Mouse (Mus musculus): ENCODE results near the gene Grm4. TPM values are rescaled to one million over a fixed set of nuclear protein-coding genes. Genes with fewer than 3 reads are reported as not detected.

The Grm4 gene
- polyA plus RNA-seq, 1 experiment from 2014 or later, result 0.01 TPM

DNA sequence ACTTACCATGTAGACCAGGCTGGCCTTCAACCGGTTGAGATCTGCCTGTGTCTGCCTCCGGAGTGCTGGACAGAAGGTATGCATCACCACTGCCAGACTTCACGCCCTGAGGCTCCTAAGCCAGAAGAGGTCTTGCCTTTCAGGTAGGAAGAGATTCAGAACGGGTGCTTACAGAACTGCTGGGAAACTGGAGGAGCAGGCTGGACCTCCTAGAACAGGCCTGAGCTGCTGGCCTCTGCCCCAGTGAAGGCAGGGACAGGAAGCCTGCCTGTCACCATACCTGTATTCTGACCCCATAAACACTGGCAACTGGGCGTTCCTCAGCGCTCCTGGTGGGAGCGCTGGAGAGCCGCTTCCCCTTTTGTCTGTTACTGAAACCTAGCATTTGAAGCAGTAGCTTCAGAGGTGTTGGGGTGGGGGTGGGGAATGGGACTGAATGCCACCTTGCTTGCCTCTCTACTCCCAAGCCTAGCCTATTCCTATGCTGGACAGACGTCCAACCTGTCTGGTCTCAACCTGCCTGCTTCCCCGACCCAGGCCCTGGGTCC, 30.3 kb upstream of the Grm4 start:
- no peaks in the 10 kb centered on the region for H3K27me3 ChIP-seq
- TF ChIP-seq CTCF (IDR thresholded peaks at IDR 0.05), result no peak
- no peak for ATAC-seq
- POLR2A ChIA-PET, result interaction anchor here (0.7 kb wide), 1 partner anchor 1569 kb away, joined by 3 read pairs; no protein-coding TSS in a partner anchor
- CTCF ChIA-PET, result no interaction called here
- in situ Hi-C loops (cut with MboI; ENCODE audit: low pct_unique_long_range_greater_than_20kb), result no loop called here
- no peak for DNase-seq (ENCODE audit: low read depth, low spot score)

DNA sequence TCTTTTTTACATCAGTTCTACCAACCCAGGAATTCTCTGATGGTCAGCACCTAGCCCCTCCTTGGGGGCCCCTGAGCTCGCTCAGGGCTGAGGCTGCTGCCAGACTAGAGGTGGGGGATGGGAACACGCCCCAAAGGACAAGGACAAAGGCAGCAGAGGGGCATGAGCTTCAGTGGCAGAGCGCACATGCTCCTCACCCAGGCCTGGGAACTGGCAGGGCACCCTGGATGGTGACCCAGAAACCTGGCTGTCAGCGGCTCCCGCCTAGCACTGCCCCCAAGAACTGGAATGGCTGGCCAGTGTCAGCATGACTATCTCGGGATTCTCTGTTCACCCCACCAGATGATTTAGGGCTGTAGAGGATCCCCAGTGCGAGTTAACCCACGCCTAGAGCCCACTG, 28.0 kb upstream of the Grm4 start:
- POLR2A ChIA-PET, result no interaction called here
- no peak for TF ChIP-seq CTCF (IDR thresholded peaks at IDR 0.05)
- DNase-seq (ENCODE audit: low read depth, low spot score), result no peak
- no peaks in the 10 kb centered on the region for H3K27me3 ChIP-seq
- in situ Hi-C loops (cut with MboI; ENCODE audit: low pct_unique_long_range_greater_than_20kb), result no loop called here
- ATAC-seq, result no peak
- CTCF ChIA-PET, result interaction anchor here (1.7 kb wide), 1 partner anchor 14 kb away, joined by 4 read pairs; no protein-coding TSS in a partner anchor

DNA sequence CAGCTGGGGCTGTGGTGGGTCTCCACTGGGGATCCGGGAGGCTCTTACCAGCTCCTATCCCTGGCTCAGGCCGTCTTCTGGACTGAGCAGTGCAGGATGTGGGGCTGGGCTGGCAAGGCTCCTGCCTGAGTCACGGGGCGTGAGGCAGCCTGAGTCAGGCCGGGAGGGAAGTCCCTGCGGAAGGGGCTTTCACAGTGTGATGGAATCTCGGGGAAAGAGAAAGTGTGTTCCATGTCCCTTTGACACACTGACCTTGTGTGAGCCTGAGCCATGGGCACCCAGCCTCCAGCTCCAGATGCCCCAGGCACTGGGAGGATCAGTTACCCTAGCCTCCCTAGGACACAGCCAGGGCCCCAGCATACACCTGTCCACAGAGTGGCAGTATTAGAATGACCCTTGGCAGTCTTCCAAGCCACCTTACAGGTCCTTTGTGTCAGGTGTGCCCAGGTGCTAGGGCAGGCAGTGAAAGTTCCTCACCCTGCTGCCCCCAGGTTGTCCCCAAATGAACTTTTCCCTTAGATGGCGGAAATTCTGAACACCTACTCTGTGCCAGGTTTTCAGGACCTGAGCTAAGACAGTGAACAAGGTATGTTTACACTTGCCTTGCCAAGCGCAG, 26.2 kb upstream of the Grm4 start:
- no peak for TF ChIP-seq CTCF (IDR thresholded peaks at IDR 0.05)
- CTCF ChIA-PET, result interaction anchor here (1.1 to 1.9 kb wide), 3 partner anchors 9 to 18 kb away, joined by 3 to 4 read pairs (median 3); partner anchors contain the start of genes AI413582 and Hmga1
- POLR2A ChIA-PET, result interaction anchor here (0.6 to 1.3 kb wide), 3 partner anchors 9 to 856 kb away, joined by 3 to 4 read pairs (median 3); partner anchors contain the start of gene Hmga1
- peak; percentile 62 for DNase-seq (ENCODE audit: low read depth, low spot score)
- no peaks in the 10 kb centered on the region for H3K27me3 ChIP-seq
- in situ Hi-C loops (cut with MboI; ENCODE audit: low pct_unique_long_range_greater_than_20kb), result no loop called here
- ATAC-seq, result peak; percentile 86

DNA sequence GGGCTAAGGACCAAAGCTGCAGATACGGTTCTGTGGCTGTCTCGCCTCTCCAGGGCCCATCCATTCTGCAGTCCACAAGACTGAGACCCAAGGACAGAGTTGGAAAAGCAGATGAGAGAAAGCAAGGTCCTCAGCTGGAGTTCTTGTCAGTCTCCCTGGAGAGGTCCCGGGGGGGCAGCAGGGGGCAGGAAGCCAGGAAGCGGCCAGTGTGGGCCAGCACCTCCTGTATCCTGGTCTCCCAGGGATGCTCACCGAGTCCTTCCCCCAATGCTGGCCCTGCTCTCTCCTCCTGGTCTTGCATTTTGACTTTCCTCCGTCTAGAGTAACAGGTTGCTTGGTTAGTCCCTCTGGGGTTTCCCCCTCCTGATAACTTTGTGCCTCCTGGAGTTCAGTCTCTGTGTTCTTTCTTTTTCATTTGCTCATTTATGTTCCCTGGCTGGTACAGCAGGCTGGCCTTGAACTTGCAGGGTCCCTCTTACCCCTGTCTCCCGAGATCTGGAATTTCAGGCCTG, 25.4 kb upstream of the Grm4 start:
- no peaks in the 10 kb centered on the region for H3K27me3 ChIP-seq
- in situ Hi-C loops (cut with MboI; ENCODE audit: low pct_unique_long_range_greater_than_20kb), result no loop called here
- ATAC-seq, result no peak
- DNase-seq (ENCODE audit: low read depth, low spot score), result no peak
- no peak for TF ChIP-seq CTCF (IDR thresholded peaks at IDR 0.05)
- POLR2A ChIA-PET, result interaction anchor here (1.3 kb wide), 1 partner anchor 9 kb away, joined by 3 read pairs; the partner anchor contains the start of gene Hmga1
- CTCF ChIA-PET, result interaction anchor here (1.1 to 1.3 kb wide), 2 partner anchors 10 to 19 kb away, joined by 3 read pairs; partner anchors contain the start of genes AI413582 and Hmga1

DNA sequence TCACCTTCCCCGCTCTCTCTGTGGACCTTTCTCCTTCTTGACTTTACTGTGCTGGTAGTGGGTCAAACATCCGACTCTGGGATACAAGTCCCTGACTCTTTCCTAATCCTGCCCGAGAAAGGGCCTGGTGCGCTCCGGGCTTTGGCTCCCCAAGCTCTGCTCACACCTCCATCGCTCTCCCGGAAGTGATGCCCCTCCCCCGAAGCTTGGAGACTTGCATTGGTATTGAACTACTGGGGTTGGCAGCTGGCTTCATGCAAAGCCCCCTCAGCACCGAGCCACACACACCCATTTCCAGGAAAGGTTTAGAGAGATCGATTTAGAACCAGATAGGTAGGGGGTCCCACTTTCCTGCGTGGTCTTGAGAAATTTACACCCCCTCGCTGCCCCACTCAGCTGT, 24.8 kb upstream of the Grm4 start:
- no peak for ATAC-seq
- POLR2A ChIA-PET, result interaction anchor here (0.6 kb wide), 1 partner anchor 43 kb away, joined by 3 read pairs; no protein-coding TSS in a partner anchor
- in situ Hi-C loops (cut with MboI; ENCODE audit: low pct_unique_long_range_greater_than_20kb), result no loop called here
- DNase-seq (ENCODE audit: low read depth, low spot score), result no peak
- H3K27me3 ChIP-seq, result no peaks in the 10 kb centered on the region
- TF ChIP-seq CTCF (IDR thresholded peaks at IDR 0.05), result no peak
- CTCF ChIA-PET, result no interaction called here

DNA sequence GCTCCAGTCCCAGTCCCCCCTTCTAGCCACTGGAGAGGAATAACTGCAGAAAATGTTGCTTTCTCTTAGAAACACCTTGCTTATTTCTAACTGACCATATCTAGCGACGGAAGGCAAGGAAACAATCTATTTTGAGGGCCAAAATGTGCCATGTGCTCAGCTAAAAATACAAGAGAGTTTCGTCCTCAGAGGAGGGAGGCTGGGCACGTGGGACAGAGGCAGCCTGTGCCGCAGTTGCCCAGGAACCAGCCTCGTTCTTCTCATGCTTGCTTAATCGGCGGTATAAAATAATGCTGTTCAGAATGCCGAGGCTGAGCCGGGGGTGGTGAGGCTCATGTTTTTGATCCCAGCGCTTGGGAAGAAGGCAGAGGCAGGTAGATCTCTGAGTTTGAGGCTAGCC, 23.3 kb upstream of the Grm4 start:
- DNase-seq (ENCODE audit: low read depth, low spot score), result no peak
- H3K27me3 ChIP-seq, result no peaks in the 10 kb centered on the region
- in situ Hi-C loops (cut with MboI; ENCODE audit: low pct_unique_long_range_greater_than_20kb), result no loop called here
- CTCF ChIA-PET, result no interaction called here
- POLR2A ChIA-PET, result no interaction called here
- no peak for ATAC-seq
- no peak for TF ChIP-seq CTCF (IDR thresholded peaks at IDR 0.05)

DNA sequence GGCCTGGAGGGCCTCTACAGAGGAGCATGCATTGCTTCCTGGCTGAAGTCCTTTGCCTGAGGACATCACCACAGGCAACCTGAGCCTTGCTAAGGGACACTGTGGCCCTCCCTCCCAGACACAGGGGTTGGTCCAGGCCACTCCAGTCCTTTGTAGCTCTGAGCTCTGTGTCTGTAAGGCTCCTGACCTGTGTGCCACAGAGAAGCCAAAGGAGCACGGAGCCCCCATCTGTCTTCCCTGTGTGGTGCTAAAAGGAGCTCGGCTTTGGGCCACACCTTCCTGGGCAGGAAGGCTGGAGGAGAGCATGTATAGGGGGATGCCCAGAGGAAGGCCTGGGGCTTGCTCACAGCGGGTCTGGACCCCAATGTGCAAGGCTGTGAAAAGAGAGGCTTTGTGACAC, 20.8 kb upstream of the Grm4 start:
- ChIA-PET POLR2A (no interaction called here), CTCF (no interaction called here)
- no peak for TF ChIP-seq CTCF (IDR thresholded peaks at IDR 0.05)
- in situ Hi-C loops (cut with MboI; ENCODE audit: low pct_unique_long_range_greater_than_20kb), result no loop called here
- H3K27me3 ChIP-seq, result no peaks in the 10 kb centered on the region
- DNase-seq (ENCODE audit: low read depth, low spot score) (no peak), ATAC-seq (no peak)

DNA sequence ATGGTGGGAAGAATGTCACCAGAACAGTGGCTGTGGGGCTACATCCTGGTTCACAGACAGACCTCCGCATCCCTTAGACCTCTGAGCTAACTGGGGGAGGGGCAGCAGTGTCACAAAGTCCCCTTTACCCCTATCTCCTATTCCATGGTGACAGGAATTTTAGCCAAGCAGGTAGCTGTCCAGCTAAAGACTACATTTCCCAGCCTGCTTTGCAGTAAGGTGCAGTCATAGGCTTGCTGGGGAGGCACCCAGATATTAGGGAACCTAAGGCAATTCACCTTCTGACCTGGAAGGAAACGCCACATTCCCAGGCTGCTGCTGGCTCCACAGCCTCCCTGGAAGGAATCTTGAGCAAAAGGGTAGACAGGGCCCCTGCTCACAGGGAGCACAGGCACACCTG, 20.1 kb upstream of the Grm4 start:
- DNase-seq (ENCODE audit: low read depth, low spot score), result no peak
- POLR2A ChIA-PET, result no interaction called here
- no peak for TF ChIP-seq CTCF (IDR thresholded peaks at IDR 0.05)
- H3K27me3 ChIP-seq, result no peaks in the 10 kb centered on the region
- in situ Hi-C loops (cut with MboI; ENCODE audit: low pct_unique_long_range_greater_than_20kb), result no loop called here
- no peak for ATAC-seq
- CTCF ChIA-PET, result no interaction called here

DNA sequence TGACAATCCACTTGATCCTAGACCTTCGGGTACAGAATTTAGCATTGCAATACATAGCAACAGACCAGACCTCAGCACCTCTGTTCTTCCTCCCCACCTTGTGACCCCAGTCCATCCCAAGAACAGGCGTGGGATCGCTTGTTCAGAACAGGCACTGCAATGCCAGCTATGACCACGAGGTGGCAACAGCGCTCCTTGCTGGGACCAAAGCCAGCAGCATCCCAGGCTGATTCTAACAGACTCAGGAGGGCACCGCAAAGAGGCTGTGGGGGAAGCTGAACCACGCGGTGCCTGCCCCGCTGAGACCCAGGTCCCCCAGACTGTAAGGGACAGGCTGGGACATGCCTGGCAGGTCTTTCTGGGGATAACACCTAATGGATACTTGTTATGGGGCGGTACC, 13.5 kb upstream of the Grm4 start:
- TF ChIP-seq CTCF (IDR thresholded peaks at IDR 0.05), result peak; percentile 99

DNA sequence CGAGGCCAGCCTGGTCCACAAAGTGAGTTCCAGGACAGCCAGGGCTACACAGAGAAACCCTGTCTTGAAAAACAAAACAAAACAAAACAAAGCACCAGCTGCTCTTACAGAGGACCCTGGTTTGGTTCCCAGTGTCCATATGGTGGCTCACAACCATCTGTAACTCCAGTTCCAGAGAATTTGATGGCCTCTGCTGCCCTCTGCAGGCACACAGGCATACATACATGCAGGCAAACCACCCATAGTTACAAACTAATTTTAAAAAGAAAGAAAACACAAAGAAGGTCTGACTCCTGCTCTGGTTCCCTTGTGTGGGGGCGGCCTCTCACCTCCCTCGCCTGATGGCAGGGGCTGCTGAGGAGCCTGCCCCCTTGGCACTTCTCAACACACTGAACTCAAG, 12.2 kb upstream of the Grm4 start:
- TF ChIP-seq CTCF (IDR thresholded peaks at IDR 0.05), result no peak
- CTCF ChIA-PET, result no interaction called here
- no peak for ATAC-seq
- POLR2A ChIA-PET, result no interaction called here
- no peak for DNase-seq (ENCODE audit: low read depth, low spot score)
- H3K27me3 ChIP-seq, result no peaks in the 10 kb centered on the region
- in situ Hi-C loops (cut with MboI; ENCODE audit: low pct_unique_long_range_greater_than_20kb), result no loop called here

More for the DNA sequence above, 13.5 kb upstream of the Grm4 start:
- in situ Hi-C loops (cut with MboI; ENCODE audit: low pct_unique_long_range_greater_than_20kb), result no loop called here
- POLR2A ChIA-PET, result no interaction called here
- ATAC-seq (peak; percentile 26), DNase-seq (ENCODE audit: low read depth, low spot score) (no peak)
- CTCF ChIA-PET, result interaction anchor here (0.7 to 1.8 kb wide), 7 partner anchors 15 to 95 kb away, joined by 3 to 7 read pairs (median 4); partner anchors contain the start of genes AI413582 and Nudt3
- no peaks in the 10 kb centered on the region for H3K27me3 ChIP-seq

DNA sequence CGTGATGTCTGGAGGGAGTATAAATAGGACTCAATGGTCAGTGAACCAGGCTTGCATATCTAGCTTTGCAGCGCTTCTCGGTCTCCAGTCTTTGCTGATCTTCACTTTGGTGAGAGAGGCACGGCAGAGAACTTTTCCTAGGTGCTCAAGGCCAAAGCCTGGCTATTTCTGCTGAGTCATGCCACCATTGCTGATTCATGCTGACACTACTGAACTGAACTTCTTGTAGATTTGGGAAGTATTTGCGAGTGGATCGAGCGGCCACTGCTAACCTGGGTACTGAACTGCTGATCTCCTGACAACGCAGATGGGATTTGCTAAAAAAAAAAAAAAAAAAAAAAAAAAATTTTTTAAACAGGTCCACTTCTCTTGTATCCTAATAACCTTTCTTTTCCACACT, 10.9 kb upstream of the Grm4 start:
- no peaks in the 10 kb centered on the region for H3K27me3 ChIP-seq
- ChIA-PET POLR2A (no interaction called here), CTCF (no interaction called here)
- ATAC-seq (no peak), DNase-seq (ENCODE audit: low read depth, low spot score) (no peak)
- in situ Hi-C loops (cut with MboI; ENCODE audit: low pct_unique_long_range_greater_than_20kb), result no loop called here
- no peak for TF ChIP-seq CTCF (IDR thresholded peaks at IDR 0.05)
